Mouse (Mus musculus) kidney, postnatal 25 days (tissue): ENCODE measurements around the gene Klc4.
A peak's percentile ranks its signal among the peaks of the same experiment; 100 is the strongest.

Experiments used
- DNase-seq, 2 experiments: peaks; one replicate each; pipeline ENCODE4 v3.0.0; 2021; ENCODE audit warnings: mixed read lengths in 2 of 2

Klc4 gene

DNA sequence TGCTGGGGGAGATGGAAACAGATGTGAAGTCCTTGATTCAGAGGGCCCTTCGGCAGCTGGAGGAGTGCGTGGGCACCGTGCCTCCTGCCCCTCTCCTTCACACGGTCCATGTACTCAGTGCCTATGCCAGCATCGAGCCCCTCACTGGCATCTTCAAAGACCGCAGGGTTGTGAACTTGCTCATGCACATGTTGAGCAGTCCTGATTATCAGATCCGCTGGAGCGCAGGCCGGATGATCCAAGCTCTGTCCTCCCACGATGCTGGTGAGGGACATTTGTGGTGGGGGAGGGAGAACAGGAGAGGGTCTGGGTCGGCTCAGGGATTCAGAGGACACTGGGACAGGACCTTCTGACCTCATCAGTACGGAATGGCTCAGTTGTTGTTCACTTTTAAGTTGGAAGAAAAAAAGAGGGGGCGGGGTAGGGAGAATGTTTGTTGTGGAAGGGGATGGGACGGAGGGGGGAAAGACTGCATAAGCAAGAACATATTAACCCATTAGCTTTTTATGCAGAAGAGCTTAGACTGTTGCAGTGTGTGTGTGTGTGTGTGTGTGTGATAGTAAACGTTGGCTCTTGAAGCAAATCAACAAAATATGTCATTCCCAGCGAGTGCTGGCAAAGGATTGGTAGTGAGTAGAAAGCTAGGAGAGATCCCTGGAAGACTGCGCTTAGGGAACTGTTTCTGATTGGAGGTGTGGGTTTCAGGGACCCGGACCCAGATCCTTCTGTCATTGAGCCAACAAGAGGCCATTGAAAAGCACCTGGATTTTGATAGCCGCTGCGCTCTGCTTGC is 6.1 kb upstream of the Klc4 start:
- no peak for DNase-seq

DNA sequence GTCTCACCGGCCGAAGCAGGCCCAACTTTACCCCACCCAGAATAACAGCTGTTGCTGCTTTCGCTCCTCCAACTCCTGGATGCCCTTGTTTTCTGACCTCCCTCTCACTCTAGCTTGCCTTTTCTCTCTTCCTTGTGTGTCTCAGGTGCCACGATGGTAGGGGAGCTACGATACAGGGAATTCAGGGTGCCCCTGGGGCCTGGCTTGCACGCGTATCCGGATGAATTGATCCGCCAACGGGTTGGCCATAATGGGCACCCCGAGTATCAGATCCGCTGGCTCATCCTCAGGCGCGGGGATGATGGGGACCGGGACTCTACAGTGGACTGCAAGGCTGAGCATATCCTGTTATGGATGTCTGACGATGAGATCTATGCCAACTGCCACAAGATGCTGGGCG is 5.5 kb upstream of the Klc4 start:
- DNase-seq = no peak

GRCm38 (mm10) chr17:46650232-46651031 is 4.6 kb upstream of the Klc4 start, which contains the start of gene Cul7:
Gene Cul7, plus strand, starts transcription at chr17:46650337.
- DNase-seq = peak; percentile 93 to 97

DNA sequence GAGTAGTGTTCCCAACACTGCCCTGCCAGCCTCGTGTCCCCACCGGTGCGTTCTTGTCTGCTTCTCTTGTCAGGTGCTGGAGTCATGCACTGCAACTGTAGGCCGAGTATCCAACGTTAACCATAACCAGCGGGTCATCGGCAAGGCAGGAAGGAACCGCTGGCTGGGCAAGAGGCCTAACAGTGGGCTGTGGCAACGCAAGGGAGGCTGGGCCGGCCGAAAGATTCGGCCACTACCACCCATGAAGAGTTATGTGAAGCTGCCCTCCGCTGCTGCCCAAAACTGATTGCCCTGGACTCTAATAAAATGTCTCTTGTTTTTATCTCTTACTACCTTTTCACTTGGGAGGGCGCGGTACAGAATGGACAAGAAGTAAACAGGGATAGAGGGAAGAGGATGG is 4.0 kb upstream of the Klc4 start:
- DNase-seq = peak in 1 of 2 experiments; percentile 59

- DNase-seq = no peak
Observed at GRCm38 (mm10) chr17:46648436-46648835, 2.6 kb upstream of the Klc4 start.

DNA sequence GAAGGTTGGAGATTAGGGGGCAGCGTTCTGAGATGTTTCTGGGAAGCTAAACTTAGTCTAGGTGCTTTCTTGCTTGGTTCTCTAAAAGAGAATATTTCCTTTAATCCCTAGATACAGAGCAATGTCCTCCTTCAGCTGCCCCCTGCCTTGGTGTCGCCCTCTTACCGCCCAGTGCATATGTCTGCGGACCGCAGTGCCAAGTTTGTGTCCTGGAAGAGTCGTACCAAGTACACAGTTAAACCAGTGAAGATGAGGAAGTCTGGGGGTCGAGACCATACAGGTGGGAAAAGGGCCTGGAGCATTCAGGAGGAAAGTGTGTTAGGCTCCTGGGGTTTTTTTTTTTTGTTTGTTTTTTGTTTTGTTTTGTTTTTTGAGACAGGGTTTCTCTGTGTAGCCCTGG is 1.5 kb upstream of the Klc4 start:
- no peak for DNase-seq

- DNase-seq = no peak
Observed at GRCm38 (mm10) chr17:46646322-46646662, 470 bp upstream of the Klc4 start.

DNA sequence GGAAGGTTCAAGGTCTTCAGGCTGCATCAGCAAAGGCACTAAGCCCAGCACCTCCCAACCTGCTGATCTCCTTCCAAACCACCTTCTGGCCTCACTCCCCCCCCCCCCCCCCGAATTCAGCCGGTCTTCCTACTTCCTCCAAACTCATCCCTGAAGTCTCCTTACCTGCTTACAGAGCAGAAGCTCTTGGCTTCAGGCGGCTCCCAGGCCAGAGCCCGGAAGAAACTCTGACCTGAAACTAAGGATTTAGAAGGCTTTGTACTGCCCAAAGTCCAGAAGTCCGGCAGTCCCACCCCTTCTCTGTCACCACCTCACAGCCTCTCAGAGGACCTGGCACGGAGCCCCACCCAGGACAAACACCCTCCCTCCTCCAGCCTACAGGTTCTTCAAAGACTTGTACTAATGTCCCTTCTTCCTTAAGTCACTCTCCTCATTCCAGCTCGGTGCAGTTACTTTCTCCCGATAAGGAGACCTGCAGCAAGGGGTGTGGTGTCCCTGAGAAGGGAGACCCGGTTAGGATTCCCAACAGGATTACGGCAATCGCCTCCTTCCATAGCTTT is 826 bp downstream of the Klc4 start:
- DNase-seq = peak; percentile 93 to 96

DNA sequence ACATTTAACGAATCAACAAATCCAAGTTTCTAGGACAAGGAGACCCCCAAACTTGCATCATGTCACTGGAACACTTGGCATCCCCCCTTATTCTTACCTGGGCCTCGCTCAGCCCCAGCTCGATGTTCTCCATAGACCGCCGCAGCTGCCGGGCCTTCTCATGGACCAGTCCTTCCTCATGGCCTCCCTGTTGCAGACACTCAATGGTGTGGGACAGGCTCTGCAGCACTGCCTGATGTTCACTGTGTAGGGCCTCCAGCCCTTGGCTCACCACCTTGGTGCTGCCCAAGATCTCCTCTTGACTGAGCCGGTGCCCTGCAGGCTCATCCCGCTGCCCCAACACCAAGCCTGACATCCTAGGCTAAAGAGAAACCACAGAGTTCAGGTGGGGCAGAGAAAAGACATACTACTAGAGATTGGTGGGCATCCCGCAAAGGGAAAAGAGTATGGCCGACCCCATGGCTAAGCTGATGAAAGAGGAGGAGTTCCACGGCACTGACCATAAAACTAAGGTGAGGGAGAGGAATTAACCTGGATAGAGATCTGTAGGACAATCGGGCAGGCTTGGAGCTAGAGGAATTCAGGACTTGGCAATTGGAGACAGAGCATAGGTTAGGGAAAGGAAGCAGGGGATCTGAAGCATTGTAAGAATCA is 1.5 kb downstream of the Klc4 start:
- no peak for DNase-seq

- no peak for DNase-seq
Observed at GRCm38 (mm10) chr17:46642060-46642459, 3.8 kb downstream of the Klc4 start.

DNA sequence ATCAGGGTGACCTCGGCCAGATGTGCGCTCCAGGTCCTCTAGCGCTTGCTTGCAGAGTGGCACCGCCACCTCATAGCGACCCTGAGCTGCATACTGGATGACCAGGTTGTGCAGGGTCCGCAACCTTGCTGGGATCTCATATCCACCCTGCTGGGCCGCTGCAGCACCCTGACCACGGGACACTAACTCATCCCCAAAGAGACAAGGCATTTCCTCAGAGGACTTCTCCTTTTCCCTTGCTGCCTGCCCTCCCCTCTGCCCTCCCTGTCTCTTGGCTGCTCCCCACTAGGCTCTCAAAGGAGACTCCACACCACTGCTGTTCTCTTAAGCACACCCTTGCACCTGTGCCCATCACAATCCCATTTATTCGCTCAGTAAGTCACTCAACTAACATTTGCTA is 5.9 kb downstream of the Klc4 start:
- no peak for DNase-seq

GRCm38 (mm10) chr17:46636831-46637523 is 8.8 kb downstream of the Klc4 start:
- DNase-seq = peak in 1 of 2 experiments; percentile 73

GRCm38 (mm10) chr17:46629685-46630441 is 16.0 kb downstream of the Klc4 start:
- DNase-seq = peak; percentile 66 to 76

GRCm38 (mm10) chr17:46628791-46629684 is 16.8 kb downstream of the Klc4 start, which contains the start of gene Ptk7:
Gene Ptk7, minus strand, starts transcription at chr17:46629504.
- peak; percentile 75 to 84 for DNase-seq

DNA sequence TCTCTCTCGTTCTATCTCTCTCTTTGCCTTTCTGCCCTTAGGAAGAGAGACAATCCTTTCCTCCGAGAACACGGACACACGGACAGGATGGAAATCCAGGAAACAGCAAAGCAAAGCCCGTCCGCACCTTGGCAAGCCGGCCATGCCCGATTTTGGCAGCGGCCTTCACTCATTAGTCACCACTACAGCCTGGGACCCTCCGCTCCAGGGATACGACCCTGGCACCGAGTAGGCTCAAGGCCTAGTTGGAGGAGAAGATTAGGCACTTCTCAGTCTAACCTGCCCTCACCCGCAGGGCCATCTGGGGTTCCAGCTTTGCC is 17.4 kb downstream of the Klc4 start:
- peak in 1 of 2 experiments; percentile 26 for DNase-seq

- no peak for DNase-seq
Observed at GRCm38 (mm10) chr17:46627409-46627808, 18.4 kb downstream of the Klc4 start.

GRCm38 (mm10) chr17:46624598-46624997 is 21.2 kb downstream of the Klc4 start:
- peak in 1 of 2 experiments; percentile 24 for DNase-seq

- DNase-seq = no peak
Observed at GRCm38 (mm10) chr17:46623819-46624557, 21.8 kb downstream of the Klc4 start.

DNA sequence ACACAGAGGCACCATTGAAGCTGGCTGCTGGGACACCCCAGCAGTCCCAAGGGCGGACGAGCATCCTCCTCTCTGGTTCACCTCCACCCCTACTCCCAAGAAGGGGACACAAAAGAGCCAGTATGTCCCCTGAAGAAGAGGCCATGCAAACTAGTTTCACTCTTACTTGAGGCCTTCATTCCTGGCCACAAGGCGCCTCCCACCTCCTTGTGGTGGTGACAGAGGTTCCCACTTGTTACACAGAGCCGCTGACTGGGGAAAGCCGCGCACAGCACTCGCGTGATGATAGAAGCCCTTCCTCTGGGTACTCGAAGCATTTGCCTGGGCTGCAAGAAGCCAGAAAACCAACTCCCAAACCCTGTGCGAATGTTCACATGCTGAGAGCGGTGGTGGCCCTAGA is 23.6 kb downstream of the Klc4 start:
- no peak for DNase-seq

DNA sequence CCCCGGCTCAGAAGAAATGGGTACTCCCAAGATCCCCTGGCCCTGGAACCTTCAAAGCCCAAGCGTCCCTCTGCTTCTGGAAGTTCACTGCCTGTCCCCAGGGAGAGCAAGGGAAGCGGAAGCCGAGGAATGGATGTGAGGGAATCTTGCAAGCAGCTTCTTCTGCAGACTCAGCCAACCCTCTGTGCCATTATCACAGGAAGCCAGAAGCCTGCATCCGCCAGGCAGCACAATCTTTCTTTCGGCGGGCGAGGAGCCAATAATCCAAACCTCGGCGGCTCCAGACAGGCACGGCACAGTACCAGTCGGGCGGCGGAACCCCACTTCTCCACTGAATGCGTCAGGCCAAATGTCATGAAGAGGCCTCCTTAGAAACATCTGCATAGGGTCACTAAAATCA is 24.5 kb downstream of the Klc4 start:
- peak; percentile 67 to 71 for DNase-seq
